Mouse (Mus musculus): Measurements from ENCODE around the gene Ndufs1. TPM values are rescaled to one million over a fixed set of nuclear protein-coding genes. Genes with fewer than 3 reads are reported as not detected.

The Ndufs1 gene
- total and polyA plus RNA-seq, 2 experiments from 2014 or later = 105 to 148 TPM

DNA sequence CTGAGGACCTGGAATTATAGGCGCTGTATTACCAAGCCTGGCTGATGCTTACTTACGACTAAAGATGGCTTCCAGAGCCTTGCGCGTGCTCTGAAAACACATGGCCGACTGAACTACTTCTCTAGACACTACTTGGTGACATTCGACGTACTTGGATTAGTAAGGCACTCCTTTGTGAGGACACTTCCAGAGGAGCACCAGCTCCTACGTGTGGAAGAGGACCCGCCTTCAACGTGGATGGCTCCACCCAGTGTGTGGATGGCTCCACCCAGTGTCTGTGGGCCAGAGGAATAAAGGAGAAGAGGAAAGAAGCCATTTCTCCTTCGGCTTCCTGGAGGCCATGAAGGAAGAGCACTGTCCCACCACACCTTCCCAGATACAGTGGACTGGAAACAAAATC, 44.9 kb downstream of the Ndufs1 start:
- Histone ChIP-seq H3K4me2 (ENCODE audit: low read depth, low read length) (no peak overlapping the region), H3K9me3 (ENCODE audit: low read length) (no peaks in the 10 kb centered on the region), H3K36me3 (ENCODE audit: insufficient read depth, low read length) (no peaks in the 10 kb centered on the region), H3K4me1 (ENCODE audit: insufficient read depth, low read length) (no peaks in the 10 kb centered on the region), H3K27me3 (ENCODE audit: insufficient read depth, low read length) (no peaks in the 10 kb centered on the region), H3K9ac (replicated peaks; ENCODE audit: low read length) (no peak overlapping the region), H3K4me3 (ENCODE audit: low read length) (no peak overlapping the region), H3K27ac (no peak overlapping the region)
- no peak for TF ChIP-seq CTCF (IDR thresholded peaks at IDR 0.05; ENCODE audit: low read depth)
- ATAC-seq (no peak), DNase-seq (ENCODE audit: low spot score) (no peak)
- 91% methylated on average over 11 of the region's 11 CpGs for WGBS

DNA sequence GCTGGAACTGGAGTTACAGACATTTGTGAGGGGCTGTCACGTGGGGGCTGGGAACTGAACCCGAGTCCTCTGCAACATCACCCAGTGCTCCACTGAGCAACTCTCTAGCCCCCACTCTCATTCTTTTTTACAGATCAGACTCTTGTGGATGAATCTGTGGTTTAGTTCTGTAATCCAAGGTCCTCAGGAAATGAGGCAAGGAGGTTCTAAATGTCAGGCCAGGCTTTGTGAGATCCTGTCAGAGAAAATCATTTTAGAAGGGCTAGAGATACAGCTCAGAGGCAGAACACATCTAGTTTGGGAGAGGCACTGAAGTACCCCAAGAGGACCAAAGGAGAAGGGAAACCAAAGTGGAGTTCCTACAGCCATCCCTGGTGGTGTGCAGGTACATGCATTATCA, 45.8 kb downstream of the Ndufs1 start:
- H3K27me3 ChIP-seq (ENCODE audit: insufficient read depth, low read length) = no peaks in the 10 kb centered on the region
- no peaks in the 10 kb centered on the region for H3K36me3 ChIP-seq (ENCODE audit: insufficient read depth, low read length)
- H3K4me3 ChIP-seq (ENCODE audit: low read length) = no peak overlapping the region
- H3K9me3 ChIP-seq (ENCODE audit: low read length) = no peaks in the 10 kb centered on the region
- no peaks in the 10 kb centered on the region for H3K4me1 ChIP-seq (ENCODE audit: insufficient read depth, low read length)
- ATAC-seq = no peak
- no peak overlapping the region for H3K9ac ChIP-seq (replicated peaks; ENCODE audit: low read length)
- 86% methylated on average over 2 of the region's 2 CpGs for WGBS
- no peak for DNase-seq (ENCODE audit: low spot score)
- no peak overlapping the region for H3K4me2 ChIP-seq (ENCODE audit: low read depth, low read length)
- no peak overlapping the region for H3K27ac ChIP-seq
- no peak for TF ChIP-seq CTCF (IDR thresholded peaks at IDR 0.05; ENCODE audit: low read depth)

DNA sequence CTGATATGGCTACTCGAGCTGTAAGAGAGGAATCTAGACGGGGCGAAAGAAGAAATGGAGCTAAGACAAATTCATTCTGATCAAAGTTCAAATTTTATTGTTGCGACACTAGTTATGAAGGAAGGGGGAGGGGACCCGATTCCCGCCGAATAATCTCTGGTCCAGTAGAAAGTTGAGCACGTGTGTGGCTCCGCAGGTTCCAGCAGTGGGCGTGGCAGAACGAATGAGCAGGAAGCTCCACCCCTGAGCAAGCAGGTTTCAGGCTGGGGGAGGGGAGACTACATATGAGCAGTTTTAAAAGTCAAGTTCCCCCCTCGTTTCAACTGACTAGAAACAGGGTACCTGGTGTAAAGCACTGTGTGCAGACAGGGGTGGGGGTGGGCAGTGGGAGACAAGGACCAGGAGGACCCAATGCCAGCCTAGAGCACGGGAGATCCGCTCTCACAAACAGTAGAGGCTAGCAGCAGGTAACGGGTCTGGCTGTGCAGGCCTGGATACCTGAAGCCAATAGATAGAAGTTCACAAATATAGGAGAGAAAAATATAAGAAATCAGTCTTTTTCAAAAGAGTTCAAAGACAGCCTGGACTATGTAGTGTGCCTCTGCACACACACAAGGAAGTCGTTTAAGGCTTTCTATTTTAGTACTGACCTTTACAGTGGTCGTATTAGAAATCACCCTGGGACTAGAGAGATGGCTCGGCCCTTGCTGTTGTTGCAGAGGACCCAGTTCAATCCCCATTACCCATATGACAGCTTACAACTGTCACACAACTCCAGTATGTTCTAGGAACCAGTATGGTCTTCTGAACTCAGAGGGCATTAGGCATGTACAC, 46.6 kb downstream of the Ndufs1 start:
- DNase-seq (ENCODE audit: low spot score) = no peak
- Histone ChIP-seq H3K36me3 (ENCODE audit: insufficient read depth, low read length) (no peaks in the 10 kb centered on the region), H3K27ac (no peak overlapping the region), H3K9ac (replicated peaks; ENCODE audit: low read length) (no peak overlapping the region), H3K4me2 (ENCODE audit: low read depth, low read length) (peak overlapping the region; percentile 53), H3K27me3 (ENCODE audit: insufficient read depth, low read length) (no peaks in the 10 kb centered on the region), H3K4me1 (ENCODE audit: insufficient read depth, low read length) (no peaks in the 10 kb centered on the region), H3K9me3 (ENCODE audit: low read length) (no peaks in the 10 kb centered on the region), H3K4me3 (ENCODE audit: low read length) (peak overlapping the region; percentile 18)
- WGBS = 27% methylated on average over 18 of the region's 18 CpGs
- peak; percentile 68 for ATAC-seq
- TF ChIP-seq CTCF (IDR thresholded peaks at IDR 0.05; ENCODE audit: low read depth) = no peak

DNA sequence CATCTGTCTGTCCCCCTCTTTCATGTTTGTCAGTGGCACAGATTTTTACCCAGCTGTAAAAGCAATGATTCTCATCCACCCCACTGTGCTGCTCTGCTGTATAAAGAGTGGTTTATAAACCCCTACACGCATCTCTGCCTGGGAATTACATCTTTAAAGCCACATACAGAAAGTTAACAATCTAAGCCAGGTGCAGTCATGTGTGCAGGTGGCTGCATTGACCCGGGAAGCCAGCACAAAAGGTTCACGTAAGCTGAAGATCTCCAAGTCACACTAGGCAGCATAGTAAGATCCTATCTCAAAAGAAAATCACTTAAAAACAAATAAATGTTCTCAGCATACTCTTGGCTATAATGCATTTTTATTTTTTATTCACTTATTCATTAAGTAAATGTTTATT, 47.4 kb downstream of the Ndufs1 start:
- no peak for TF ChIP-seq CTCF (IDR thresholded peaks at IDR 0.05; ENCODE audit: low read depth)
- no peak for ATAC-seq
- H3K4me1 ChIP-seq (ENCODE audit: insufficient read depth, low read length) = no peaks in the 10 kb centered on the region
- peak overlapping the region; percentile 53 for H3K4me2 ChIP-seq (ENCODE audit: low read depth, low read length)
- H3K9ac ChIP-seq (replicated peaks; ENCODE audit: low read length) = no peak overlapping the region
- no peak for DNase-seq (ENCODE audit: low spot score)
- peaks cover 2% of the 10 kb centered on the region; the same call in 1 of the 2 replicates for H3K36me3 ChIP-seq (ENCODE audit: insufficient read depth, low read length)
- H3K4me3 ChIP-seq (ENCODE audit: low read length) = no peak overlapping the region
- H3K27me3 ChIP-seq (ENCODE audit: insufficient read depth, low read length) = no peaks in the 10 kb centered on the region
- 35% methylated on average over 3 of the region's 3 CpGs for WGBS
- no peak overlapping the region for H3K27ac ChIP-seq
- H3K9me3 ChIP-seq (ENCODE audit: low read length) = no peaks in the 10 kb centered on the region

DNA sequence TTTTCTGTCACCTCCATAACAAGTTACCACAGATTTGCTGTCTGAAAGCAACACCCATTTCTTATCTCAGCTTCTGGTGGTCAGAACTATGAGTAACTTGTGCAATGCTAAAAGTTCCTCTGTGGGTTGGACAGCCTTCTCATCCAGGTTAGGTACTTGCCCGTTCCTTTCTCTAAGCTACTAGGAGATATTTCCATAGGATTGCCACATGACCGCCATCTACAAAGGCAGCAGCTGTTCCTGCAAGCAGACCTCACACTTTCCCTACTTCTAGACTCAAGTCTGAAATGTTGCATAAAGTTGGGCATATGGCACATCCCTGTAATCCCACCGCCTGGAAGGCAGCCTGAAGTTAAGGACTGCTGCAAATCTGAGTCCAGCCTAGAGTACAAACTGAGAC, 50.4 kb downstream of the Ndufs1 start:
- WGBS = 89% methylated on average over 3 of the region's 3 CpGs
- no peak for TF ChIP-seq CTCF (IDR thresholded peaks at IDR 0.05; ENCODE audit: low read depth)
- H3K27ac ChIP-seq = no peak overlapping the region
- H3K36me3 ChIP-seq (ENCODE audit: insufficient read depth, low read length) = peaks cover 11% of the 10 kb centered on the region
- ATAC-seq (no peak), DNase-seq (ENCODE audit: low spot score) (no peak)
- no peak overlapping the region for H3K9ac ChIP-seq (replicated peaks; ENCODE audit: low read length)
- no peak overlapping the region for H3K4me3 ChIP-seq (ENCODE audit: low read length)
- H3K4me2 ChIP-seq (ENCODE audit: low read depth, low read length) = no peak overlapping the region
- no peaks in the 10 kb centered on the region for H3K4me1 ChIP-seq (ENCODE audit: insufficient read depth, low read length)
- no peaks in the 10 kb centered on the region for H3K9me3 ChIP-seq (ENCODE audit: low read length)
- no peaks in the 10 kb centered on the region for H3K27me3 ChIP-seq (ENCODE audit: insufficient read depth, low read length)

DNA sequence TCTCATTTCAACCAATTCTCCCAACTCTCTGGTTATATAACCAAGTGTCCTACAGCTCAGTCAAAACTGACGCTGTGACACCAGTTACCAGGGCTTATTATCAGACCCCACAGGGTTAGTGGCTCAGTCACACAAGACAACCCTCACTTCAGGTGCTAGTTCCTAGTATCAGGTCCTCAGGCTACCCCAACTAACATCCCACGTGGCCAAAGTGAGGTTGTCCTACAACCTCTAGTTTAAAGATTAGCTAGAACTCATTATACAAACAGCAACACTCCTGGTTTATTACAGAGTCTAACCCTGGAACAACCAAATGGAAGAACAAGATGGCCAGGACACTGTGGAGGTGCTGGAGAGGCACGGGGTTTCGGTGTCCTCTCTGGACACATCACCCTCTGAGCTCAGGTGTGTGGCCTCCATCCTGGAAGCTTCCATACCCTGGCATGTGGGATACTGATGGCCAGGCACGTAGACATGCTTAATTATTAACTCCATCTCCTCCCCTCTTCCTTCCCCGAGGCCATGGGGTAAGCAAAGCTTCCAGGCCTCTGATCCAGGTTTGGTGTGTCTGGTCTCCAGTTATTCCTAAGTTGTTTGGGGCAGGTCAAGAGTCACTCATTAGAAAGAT, 52.7 kb downstream of the Ndufs1 start:
- Histone ChIP-seq H3K9ac (replicated peaks; ENCODE audit: low read length) (no peak overlapping the region), H3K27me3 (ENCODE audit: insufficient read depth, low read length) (no peaks in the 10 kb centered on the region), H3K4me2 (ENCODE audit: low read depth, low read length) (no peak overlapping the region), H3K4me3 (ENCODE audit: low read length) (no peak overlapping the region), H3K27ac (no peak overlapping the region), H3K4me1 (ENCODE audit: insufficient read depth, low read length) (no peaks in the 10 kb centered on the region), H3K36me3 (ENCODE audit: insufficient read depth, low read length) (peaks cover 23% of the 10 kb centered on the region), H3K9me3 (ENCODE audit: low read length) (no peaks in the 10 kb centered on the region)
- ATAC-seq (no peak), DNase-seq (ENCODE audit: low spot score) (no peak)
- TF ChIP-seq CTCF (IDR thresholded peaks at IDR 0.05; ENCODE audit: low read depth) = no peak
- 82% methylated on average over 6 of the region's 6 CpGs for WGBS

DNA sequence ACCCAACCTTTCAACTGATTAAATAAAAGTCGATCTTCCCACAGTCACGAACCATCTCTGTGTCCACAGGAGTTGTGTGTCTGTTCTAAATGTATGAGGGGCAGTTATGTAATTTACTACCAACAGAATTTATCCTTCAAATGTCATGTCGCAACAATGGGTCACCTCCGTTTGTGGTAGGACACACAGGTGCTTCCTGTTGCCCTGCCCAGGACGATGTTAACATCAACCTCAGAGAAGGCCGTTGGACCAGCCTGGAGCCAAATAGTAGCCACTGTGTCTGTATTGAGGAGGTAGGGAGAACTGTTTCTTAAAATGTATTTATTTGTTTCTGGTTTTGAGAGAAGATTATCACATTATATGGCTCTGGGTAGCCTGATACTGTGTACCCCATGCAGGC, 54.6 kb downstream of the Ndufs1 start:
- H3K4me1 ChIP-seq (ENCODE audit: insufficient read depth, low read length) = peaks cover under 1% of the 10 kb centered on the region; the same call in 1 of the 2 replicates
- no peak for DNase-seq (ENCODE audit: low spot score)
- H3K36me3 ChIP-seq (ENCODE audit: insufficient read depth, low read length) = peaks cover 23% of the 10 kb centered on the region
- WGBS = 94% methylated on average over 6 of the region's 6 CpGs
- TF ChIP-seq CTCF (IDR thresholded peaks at IDR 0.05; ENCODE audit: low read depth) = no peak
- no peak overlapping the region for H3K9ac ChIP-seq (replicated peaks; ENCODE audit: low read length)
- no peak overlapping the region for H3K27ac ChIP-seq
- no peak overlapping the region for H3K4me3 ChIP-seq (ENCODE audit: low read length)
- H3K27me3 ChIP-seq (ENCODE audit: insufficient read depth, low read length) = no peaks in the 10 kb centered on the region
- ATAC-seq = no peak
- no peaks in the 10 kb centered on the region for H3K9me3 ChIP-seq (ENCODE audit: low read length)
- H3K4me2 ChIP-seq (ENCODE audit: low read depth, low read length) = no peak overlapping the region

Data from hindbrain, postnatal 0 days (tissue).